Mouse (Mus musculus): ENCODE results near the gene Pih1d2. TPM values are rescaled to one million over a fixed set of nuclear protein-coding genes. Genes with fewer than 3 reads are reported as not detected.

Gene Pih1d2
- polyA plus RNA-seq, 2 experiments: 2.3 to 3.2 TPM

GRCm38 (mm10) chr9:50666442-50666841 lies 49.3 kb downstream of the Pih1d2 start:
- Histone ChIP-seq H3K4me2 (replicated peaks; ENCODE audit: low read depth, low read length, severe bottlenecking) (no peak overlapping the region), H3K4me3 (replicated peaks; ENCODE audit: low read length) (no peak overlapping the region), H3K27ac (replicated peaks; ENCODE audit: low read depth, low read length) (no peak overlapping the region), H3K9me3 (ENCODE audit: control insufficient read depth, low read length) (no peaks in the 10 kb centered on the region), H3K36me3 (ENCODE audit: control insufficient read depth, insufficient read depth, low read length) (peaks cover 51% of the 10 kb centered on the region), H3K27me3 (ENCODE audit: control insufficient read depth, insufficient read depth, low read length) (no peaks in the 10 kb centered on the region), H3K9ac (ENCODE audit: low read depth, low read length, severe bottlenecking) (no peak overlapping the region), H3K4me1 (ENCODE audit: control insufficient read depth, insufficient read depth, low read length) (no peaks in the 10 kb centered on the region)
- WGBS: 89% methylated on average over 6 of the region's 6 CpGs
- DNase-seq (ENCODE audit: low spot score) (no peak), ATAC-seq (ENCODE audit: low FRiP score, low read depth) (no peak)
- no peak for TF ChIP-seq POLR2A (IDR thresholded peaks at IDR 0.05; ENCODE audit: borderline replicate concordance, extremely low read depth, insufficient read depth, insufficient read length)

GRCm38 (mm10) chr9:50667579-50668498 lies 50.7 kb downstream of the Pih1d2 start:
- 81% methylated on average over 8 of the region's 8 CpGs for WGBS
- Histone ChIP-seq H3K36me3 (ENCODE audit: control insufficient read depth, insufficient read depth, low read length) (peaks cover 51% of the 10 kb centered on the region), H3K27ac (replicated peaks; ENCODE audit: low read depth, low read length) (no peak overlapping the region), H3K9me3 (ENCODE audit: control insufficient read depth, low read length) (no peaks in the 10 kb centered on the region), H3K27me3 (ENCODE audit: control insufficient read depth, insufficient read depth, low read length) (no peaks in the 10 kb centered on the region), H3K4me2 (replicated peaks; ENCODE audit: low read depth, low read length, severe bottlenecking) (no peak overlapping the region), H3K4me1 (ENCODE audit: control insufficient read depth, insufficient read depth, low read length) (no peaks in the 10 kb centered on the region), H3K4me3 (replicated peaks; ENCODE audit: low read length) (no peak overlapping the region), H3K9ac (ENCODE audit: low read depth, low read length, severe bottlenecking) (no peak overlapping the region)
- ATAC-seq (ENCODE audit: low FRiP score, low read depth) (no peak), DNase-seq (ENCODE audit: low spot score) (no peak)
- no peak for TF ChIP-seq POLR2A (IDR thresholded peaks at IDR 0.05; ENCODE audit: borderline replicate concordance, extremely low read depth, insufficient read depth, insufficient read length)

DNA sequence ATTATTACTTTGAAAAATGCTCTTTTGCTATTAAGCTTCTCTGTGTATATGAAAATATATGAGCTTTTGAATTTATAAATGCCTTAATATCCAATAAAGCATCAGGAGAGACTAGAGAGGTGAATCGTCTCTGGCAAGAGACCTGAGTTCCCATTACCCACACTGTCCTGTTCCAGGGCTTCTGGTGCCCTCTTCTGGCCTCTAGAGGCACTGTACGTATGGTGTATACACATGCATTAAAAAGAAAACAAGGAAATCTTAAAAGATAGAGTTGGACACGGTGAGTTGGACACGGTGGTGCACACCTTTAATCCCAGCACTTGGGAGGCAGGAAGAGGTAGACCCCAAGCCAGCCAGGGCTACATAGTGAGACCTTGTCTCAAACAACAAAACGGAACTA lies 53.6 kb downstream of the Pih1d2 start:
- no peaks in the 10 kb centered on the region for H3K27me3 ChIP-seq (ENCODE audit: control insufficient read depth, insufficient read depth, low read length)
- no peak overlapping the region for H3K9ac ChIP-seq (ENCODE audit: low read depth, low read length, severe bottlenecking)
- no peak; the same call in 1 of the 2 replicates for ATAC-seq (ENCODE audit: low FRiP score, low read depth)
- WGBS: 44% methylated on average over 5 of the region's 5 CpGs
- no peaks in the 10 kb centered on the region for H3K4me1 ChIP-seq (ENCODE audit: control insufficient read depth, insufficient read depth, low read length)
- H3K36me3 ChIP-seq (ENCODE audit: control insufficient read depth, insufficient read depth, low read length): peaks cover 37% of the 10 kb centered on the region
- H3K9me3 ChIP-seq (ENCODE audit: control insufficient read depth, low read length): no peaks in the 10 kb centered on the region
- DNase-seq (ENCODE audit: low spot score): peak; percentile 56
- H3K4me2 ChIP-seq (replicated peaks; ENCODE audit: low read depth, low read length, severe bottlenecking): no peak overlapping the region
- H3K27ac ChIP-seq (replicated peaks; ENCODE audit: low read depth, low read length): no peak overlapping the region
- TF ChIP-seq POLR2A (IDR thresholded peaks at IDR 0.05; ENCODE audit: borderline replicate concordance, extremely low read depth, insufficient read depth, insufficient read length): no peak
- no peak overlapping the region for H3K4me3 ChIP-seq (replicated peaks; ENCODE audit: low read length)

Other genes starting within 250 kb of the Pih1d2 start
- gene Plet1, start 122.8 kb upstream of the Pih1d2 start, polyA plus RNA-seq (2012; rRNA removed): 0.74 and 0.93 TPM in 2 replicates
- gene Plet1, start 122.8 kb upstream of the Pih1d2 start, polyA plus RNA-seq (2014; fragmentation: Nextera tagmentation; extraction: Ambion mirVana): 0.41 and 0.70 TPM in 2 replicates
- 49.3 and 64.3 TPM in 2 replicates for gene Pts, start 88.6 kb upstream of the Pih1d2 start, polyA plus RNA-seq (2012; rRNA removed)
- gene Pts, start 88.6 kb upstream of the Pih1d2 start, polyA plus RNA-seq (2014; fragmentation: Nextera tagmentation; extraction: Ambion mirVana): 64.2 and 72.3 TPM in 2 replicates
- gene Il18, start 62.5 kb upstream of the Pih1d2 start, polyA plus RNA-seq (2012; rRNA removed): 2.2 and 2.4 TPM in 2 replicates
- 2.4 and 2.9 TPM in 2 replicates for gene Il18, start 62.5 kb upstream of the Pih1d2 start, polyA plus RNA-seq (2014; fragmentation: Nextera tagmentation; extraction: Ambion mirVana)
- 0.09 and 0.26 TPM in 2 replicates for gene Bco2, start 62.1 kb upstream of the Pih1d2 start, polyA plus RNA-seq (2012; rRNA removed)
- 0.12 and 0.14 TPM in 2 replicates for gene Bco2, start 62.1 kb upstream of the Pih1d2 start, polyA plus RNA-seq (2014; fragmentation: Nextera tagmentation; extraction: Ambion mirVana)
- gene Tex12, start 56.0 kb upstream of the Pih1d2 start, polyA plus RNA-seq (2012; rRNA removed): not detected in 2 replicates
- not detected in 2 replicates for gene Tex12, start 56.0 kb upstream of the Pih1d2 start, polyA plus RNA-seq (2014; fragmentation: Nextera tagmentation; extraction: Ambion mirVana)
- 170 and 197 TPM in 2 replicates for gene Sdhd, start 13.5 kb upstream of the Pih1d2 start, polyA plus RNA-seq (2012; rRNA removed)
- gene Sdhd, start 13.5 kb upstream of the Pih1d2 start, polyA plus RNA-seq (2014; fragmentation: Nextera tagmentation; extraction: Ambion mirVana): 258 and 266 TPM in 2 replicates
- 145 and 238 TPM in 2 replicates for gene Timm8b, start 13.4 kb upstream of the Pih1d2 start, polyA plus RNA-seq (2012; rRNA removed)
- 239 and 244 TPM in 2 replicates for gene Timm8b, start 13.4 kb upstream of the Pih1d2 start, polyA plus RNA-seq (2014; fragmentation: Nextera tagmentation; extraction: Ambion mirVana)
- gene Nkapd1, start 143 bp downstream of the Pih1d2 start, polyA plus RNA-seq (2012; rRNA removed): 18.1 and 20.4 TPM in 2 replicates
- 27.7 and 27.8 TPM in 2 replicates for gene Nkapd1, start 143 bp downstream of the Pih1d2 start, polyA plus RNA-seq (2014; fragmentation: Nextera tagmentation; extraction: Ambion mirVana)
- 24.3 and 30.4 TPM in 2 replicates for gene Dlat, start 42.5 kb downstream of the Pih1d2 start, polyA plus RNA-seq (2012; rRNA removed)
- 49.5 and 57.3 TPM in 2 replicates for gene Dlat, start 42.5 kb downstream of the Pih1d2 start, polyA plus RNA-seq (2014; fragmentation: Nextera tagmentation; extraction: Ambion mirVana)
- 16.4 and 17.5 TPM in 2 replicates for gene Dixdc1, start 122.2 kb downstream of the Pih1d2 start, polyA plus RNA-seq (2012; rRNA removed)
- gene Dixdc1, start 122.2 kb downstream of the Pih1d2 start, polyA plus RNA-seq (2014; fragmentation: Nextera tagmentation; extraction: Ambion mirVana): 16.1 and 18.9 TPM in 2 replicates
- 3.8 and 4.9 TPM in 2 replicates for gene 2310030G06Rik, start 129.2 kb downstream of the Pih1d2 start, polyA plus RNA-seq (2012; rRNA removed)
- 5.2 and 5.4 TPM in 2 replicates for gene 2310030G06Rik, start 129.2 kb downstream of the Pih1d2 start, polyA plus RNA-seq (2014; fragmentation: Nextera tagmentation; extraction: Ambion mirVana)
- 78.2 and 80.7 TPM in 2 replicates for gene Cryab, start 134.0 kb downstream of the Pih1d2 start, polyA plus RNA-seq (2012; rRNA removed)
- 87.2 and 117 TPM in 2 replicates for gene Cryab, start 134.0 kb downstream of the Pih1d2 start, polyA plus RNA-seq (2014; fragmentation: Nextera tagmentation; extraction: Ambion mirVana)
- gene Hspb2, start 135.0 kb downstream of the Pih1d2 start, polyA plus RNA-seq (2012; rRNA removed): 53.0 and 61.6 TPM in 2 replicates
- gene Hspb2, start 135.0 kb downstream of the Pih1d2 start, polyA plus RNA-seq (2014; fragmentation: Nextera tagmentation; extraction: Ambion mirVana): 47.8 and 78.7 TPM in 2 replicates
- gene Fdxacb1, start 150.9 kb downstream of the Pih1d2 start, polyA plus RNA-seq (2012; rRNA removed): 7.4 and 7.7 TPM in 2 replicates
- gene Fdxacb1, start 150.9 kb downstream of the Pih1d2 start, polyA plus RNA-seq (2014; fragmentation: Nextera tagmentation; extraction: Ambion mirVana): 10.6 and 10.8 TPM in 2 replicates
- 33.2 and 41.9 TPM in 2 replicates for gene Alg9, start 157.7 kb downstream of the Pih1d2 start, polyA plus RNA-seq (2012; rRNA removed)
- 35.8 and 35.9 TPM in 2 replicates for gene Alg9, start 157.7 kb downstream of the Pih1d2 start, polyA plus RNA-seq (2014; fragmentation: Nextera tagmentation; extraction: Ambion mirVana)
- 27.1 and 27.6 TPM in 2 replicates for gene 1110032A03Rik, start 158.2 kb downstream of the Pih1d2 start, polyA plus RNA-seq (2012; rRNA removed)
- 25.5 and 29.5 TPM in 2 replicates for gene 1110032A03Rik, start 158.2 kb downstream of the Pih1d2 start, polyA plus RNA-seq (2014; fragmentation: Nextera tagmentation; extraction: Ambion mirVana)
- 25.2 and 27.3 TPM in 2 replicates for gene Ppp2r1b, start 228.0 kb downstream of the Pih1d2 start, polyA plus RNA-seq (2012; rRNA removed)
- 51.0 and 53.8 TPM in 2 replicates for gene Ppp2r1b, start 228.0 kb downstream of the Pih1d2 start, polyA plus RNA-seq (2014; fragmentation: Nextera tagmentation; extraction: Ambion mirVana)

All from limb, embryonic 14.5 days (tissue).